Mouse (Mus musculus) mouse embryonic stem cell (cell line): ENCODE data around the gene Celsr1.

Experiments
- in situ Hi-C, 2 experiments: fragments of 300-500 bp; cut with MboI; formaldehyde crosslinking; loops; 1 replicate in 1 of 2; 3 replicates in 1 of 2; pipeline ENCODE4 v1.14.3; 2019 to 2020; ENCODE audit warnings: low sequenced_read_pairs in 2 of 2, low pct_unique_long_range_greater_than_20kb in 1 of 2, mixed read lengths in 1 of 2; ENCODE audit not compliant: unreplicated experiment in 1 of 2

Celsr1 gene

GRCm38 (mm10) chr15:85935627-85936049, 97.9 kb downstream of the Celsr1 start:
- in situ Hi-C loops = no loop called here

- in situ Hi-C loops = no loop called here
Observed at GRCm38 (mm10) chr15:85928161-85928560, 105.4 kb downstream of the Celsr1 start.

GRCm38 (mm10) chr15:85921855-85922254, 111.7 kb downstream of the Celsr1 start:
- in situ Hi-C loops = loop anchor here in 1 of 2 experiments (25.0 kb wide), 1 partner anchor 215 kb away; no protein-coding TSS in a partner anchor

- in situ Hi-C loops = loop anchor here in 1 of 2 experiments (25.0 kb wide), 1 partner anchor 217 kb away; no protein-coding TSS in a partner anchor
Observed at GRCm38 (mm10) chr15:85919892-85920248, 113.7 kb downstream of the Celsr1 start.

DNA sequence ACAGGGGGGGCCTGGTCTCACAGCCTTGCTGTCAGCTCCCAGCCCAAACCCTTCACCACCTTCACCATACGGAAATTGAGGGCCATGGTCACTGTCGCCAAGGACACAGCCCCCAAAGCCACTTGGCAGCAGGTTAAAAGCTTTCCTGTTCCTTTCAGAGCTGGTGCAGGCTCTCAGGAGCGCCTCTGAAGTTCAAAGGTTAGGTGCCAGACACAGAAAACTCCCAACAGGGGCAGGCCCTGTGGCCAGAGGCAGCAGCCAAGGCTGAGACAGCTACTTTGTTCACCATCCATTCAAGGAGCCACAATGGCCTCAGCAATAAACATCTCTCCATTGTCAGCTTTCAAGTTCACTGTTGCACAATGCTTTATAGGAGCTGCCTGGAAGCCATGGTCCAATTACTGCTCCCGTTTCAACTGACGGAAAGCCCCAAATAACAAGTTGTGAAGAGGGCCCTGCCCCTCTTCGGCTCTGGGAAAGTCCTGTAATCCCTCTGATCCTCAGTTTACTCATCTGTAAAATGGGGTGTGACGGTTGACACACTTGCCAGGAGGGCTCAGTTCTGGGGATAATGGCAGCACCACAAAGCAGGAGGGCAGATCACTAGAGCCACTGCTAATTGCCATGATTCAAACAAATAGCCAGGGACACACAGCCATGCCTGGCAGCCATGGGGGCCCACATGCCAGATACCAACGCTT, 114.2 kb downstream of the Celsr1 start:
- in situ Hi-C loops = loop anchor here in 1 of 2 experiments (25.0 kb wide), 1 partner anchor 218 kb away; no protein-coding TSS in a partner anchor

GRCm38 (mm10) chr15:85913605-85914004, 120.0 kb downstream of the Celsr1 start:
- in situ Hi-C loops = loop anchor here (5.0 to 25.0 kb wide), 3 partner anchors 124 to 224 kb away; no protein-coding TSS in a partner anchor

GRCm38 (mm10) chr15:85909931-85910330, 123.6 kb downstream of the Celsr1 start:
- in situ Hi-C loops = loop anchor here (5.0 to 25.0 kb wide), 3 partner anchors 127 to 227 kb away; no protein-coding TSS in a partner anchor

GRCm38 (mm10) chr15:85909492-85909829, 124.1 kb downstream of the Celsr1 start:
- in situ Hi-C loops = loop anchor here in 1 of 2 experiments (25.0 kb wide), 1 partner anchor 228 kb away; no protein-coding TSS in a partner anchor

DNA sequence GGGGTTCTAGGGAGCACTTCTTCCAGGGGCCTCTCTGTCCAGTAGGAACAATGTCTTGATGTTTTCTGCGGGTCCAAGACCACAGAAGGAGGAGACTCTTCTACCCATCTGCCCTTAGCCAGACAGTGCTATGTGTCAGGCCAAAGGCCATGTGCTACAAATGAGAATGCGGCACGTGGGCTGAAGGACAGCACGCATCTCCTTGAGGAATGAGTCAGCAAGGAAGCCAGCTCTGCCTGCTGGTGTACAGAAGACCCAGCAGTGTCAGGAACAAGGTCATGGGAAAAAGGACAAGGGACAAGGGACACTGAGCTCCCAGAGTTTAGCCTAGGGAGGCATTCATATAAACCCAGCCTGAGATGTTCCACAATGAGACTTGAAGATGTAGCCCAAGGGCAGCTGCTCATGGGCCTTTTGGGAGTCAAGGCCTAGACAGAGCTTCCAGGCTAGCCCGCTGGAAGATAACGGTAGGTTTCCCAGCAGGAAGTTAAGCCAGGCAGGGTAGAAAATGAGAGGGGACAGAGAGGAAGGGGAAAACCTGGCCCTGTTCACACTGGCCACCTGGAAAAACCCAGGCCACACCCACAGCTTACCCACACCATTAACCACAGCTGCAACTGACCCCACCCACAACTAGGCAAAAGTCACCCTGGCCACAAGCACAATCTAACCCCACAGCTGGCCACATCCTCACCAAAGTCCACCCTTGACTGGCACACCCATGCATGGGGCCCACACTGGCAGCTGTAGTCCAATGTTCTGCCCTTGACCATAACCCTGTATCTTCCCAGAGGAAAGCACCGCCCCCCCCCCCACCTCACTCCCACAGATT, 124.7 kb downstream of the Celsr1 start:
- in situ Hi-C loops = loop anchor here in 1 of 2 experiments (25.0 kb wide), 1 partner anchor 228 kb away; no protein-coding TSS in a partner anchor

GRCm38 (mm10) chr15:85903826-85904225, 129.8 kb downstream of the Celsr1 start:
- in situ Hi-C loops = loop anchor here in 1 of 2 experiments (25.0 kb wide), 1 partner anchor 233 kb away; no protein-coding TSS in a partner anchor

DNA sequence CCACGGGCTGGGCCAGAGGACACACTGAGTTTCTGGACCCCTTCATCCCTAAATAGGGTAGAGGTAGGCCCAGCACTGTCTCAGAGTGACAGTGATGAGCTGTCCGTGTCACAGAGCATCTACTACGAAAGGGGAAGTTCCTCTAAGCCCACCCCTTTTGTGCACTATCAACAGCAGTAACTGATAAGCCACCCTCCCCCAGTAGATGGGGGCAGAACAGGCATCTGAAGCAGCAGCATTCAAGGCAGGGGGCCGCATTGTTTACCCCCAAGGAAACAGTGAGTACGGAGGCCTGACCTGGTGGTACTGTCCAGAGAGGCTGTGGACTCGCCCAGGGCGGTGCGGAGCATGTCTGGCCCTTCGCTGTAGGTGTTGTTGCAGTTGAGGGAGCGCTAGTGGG, 131.1 kb downstream of the Celsr1 start:
- in situ Hi-C loops = loop anchor here in 1 of 2 experiments (25.0 kb wide), 1 partner anchor 235 kb away; no protein-coding TSS in a partner anchor

DNA sequence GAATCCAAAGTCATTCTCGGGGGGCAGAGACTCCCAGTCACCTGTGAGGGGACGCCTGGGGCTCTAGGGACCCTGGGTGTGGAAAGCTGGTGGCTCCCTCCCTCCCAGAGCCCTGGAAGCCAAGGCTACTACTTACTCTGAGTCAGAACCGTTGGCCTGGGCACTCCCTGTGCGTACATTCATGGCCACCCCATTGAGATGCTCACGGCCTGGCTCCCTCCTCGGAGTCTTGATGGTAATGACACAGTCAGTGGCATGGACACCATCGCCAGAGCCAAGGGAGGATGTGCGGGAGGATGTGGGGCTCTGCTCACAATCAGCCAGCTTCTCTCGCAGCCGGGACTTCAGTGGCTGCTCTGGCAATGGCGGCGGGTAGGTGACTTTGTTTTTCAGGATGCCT, 132.8 kb downstream of the Celsr1 start:
- in situ Hi-C loops = loop anchor here in 1 of 2 experiments (25.0 kb wide), 1 partner anchor 236 kb away; no protein-coding TSS in a partner anchor

DNA sequence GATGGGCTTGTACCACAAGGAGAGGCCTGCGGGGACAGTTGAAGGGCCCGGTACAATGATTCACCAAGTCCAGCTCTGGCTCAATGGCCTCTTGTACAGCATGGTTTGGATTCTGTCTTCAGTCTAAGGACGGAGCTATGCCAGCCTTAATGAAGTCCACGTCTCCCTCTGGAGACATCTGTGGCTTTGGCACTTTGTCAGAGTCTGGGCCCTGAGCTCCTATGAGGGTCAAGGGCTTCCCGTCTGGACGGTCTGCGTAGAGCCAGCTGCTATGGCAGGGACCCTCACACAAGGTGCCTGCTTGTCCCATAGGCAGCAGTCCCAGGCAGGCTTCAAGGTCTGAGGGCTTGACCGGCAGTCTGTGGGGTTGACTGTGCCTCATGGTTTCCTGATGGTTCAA, 133.3 kb downstream of the Celsr1 start:
- in situ Hi-C loops = loop anchor here in 1 of 2 experiments (25.0 kb wide), 1 partner anchor 237 kb away; no protein-coding TSS in a partner anchor

- in situ Hi-C loops = no loop called here
Observed at GRCm38 (mm10) chr15:85899396-85899795, 134.2 kb downstream of the Celsr1 start.

GRCm38 (mm10) chr15:85897113-85897512, 136.5 kb downstream of the Celsr1 start:
- in situ Hi-C loops = no loop called here

- in situ Hi-C loops = no loop called here
Observed at GRCm38 (mm10) chr15:85896284-85896683, 137.3 kb downstream of the Celsr1 start.

GRCm38 (mm10) chr15:85893871-85894270, 139.7 kb downstream of the Celsr1 start:
- in situ Hi-C loops = no loop called here

DNA sequence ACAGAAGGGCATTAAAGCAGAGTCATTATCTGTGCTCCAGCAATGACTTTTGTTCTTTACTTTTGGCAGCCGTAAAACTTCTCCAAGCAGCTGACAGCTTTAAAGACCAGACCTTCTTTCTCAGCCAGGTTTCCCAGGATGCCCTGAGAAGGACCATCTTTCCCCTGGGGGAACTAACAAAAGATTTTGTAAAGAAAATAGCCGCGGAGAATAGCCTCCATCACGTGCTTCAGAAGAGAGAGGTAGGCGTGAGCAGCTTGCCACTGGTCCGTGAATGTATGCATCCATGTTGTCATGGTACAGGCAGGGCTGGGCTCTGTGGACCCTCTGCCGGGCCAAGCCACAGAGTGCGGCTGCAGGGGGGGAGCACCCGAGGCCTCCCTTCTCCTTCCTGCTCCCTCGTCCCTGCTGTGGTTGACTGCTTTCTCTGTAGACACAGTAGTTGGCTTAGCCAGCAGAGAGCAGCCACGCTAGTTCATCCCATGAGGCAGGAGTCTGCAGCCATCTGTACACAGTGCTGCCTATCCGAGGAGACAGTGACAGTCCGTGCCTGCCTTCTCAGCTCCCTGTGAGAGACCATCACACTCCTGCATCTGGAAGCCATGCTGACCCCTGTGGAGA, 141.0 kb downstream of the Celsr1 start:
- in situ Hi-C loops = no loop called here
